Mouse (Mus musculus): Measurements from ENCODE around the gene Rad51b. TPM values are rescaled to one million over a fixed set of nuclear protein-coding genes. Genes with fewer than 3 reads are reported as not detected.

Rad51b gene
- total and polyA plus RNA-seq, 3 experiments, result 6.5 to 8.6 (median 8.5) TPM

GRCm38 (mm10) chr12:79340513-79340912 lies 43.4 kb downstream of the Rad51b start:
- H3K9ac ChIP-seq (ENCODE audit: insufficient read depth, low read depth), result no peak overlapping the region
- no peak for DNase-seq (ENCODE audit: extremely low read depth)
- H3K4me1 ChIP-seq (ENCODE audit: control insufficient read depth in 1 of 2, insufficient read depth in 2 of 2), result peaks cover 0 to 2% of the 10 kb centered on the region in 2 experiments; a peak in 1 of 4 replicates
- TF ChIP-seq RCOR1 (conservative IDR thresholded peaks at IDR 0.05; ENCODE audit: low read depth, low read length), result no peak
- TF ChIP-seq MAX (IDR thresholded peaks at IDR 0.05; ENCODE audit: low read length), result no peak
- no peak for TF ChIP-seq JUND (conservative IDR thresholded peaks at IDR 0.05; ENCODE audit: low read depth, low read length)
- no peak for TF ChIP-seq EP300 (IDR thresholded peaks at IDR 0.05; ENCODE audit: low read length)
- no peak for TF ChIP-seq POLR2A (IDR thresholded peaks at IDR 0.05; ENCODE audit: low read depth, low read length)
- no peak for TF ChIP-seq SIN3A (IDR thresholded peaks at IDR 0.05; ENCODE audit: low read length)
- TF ChIP-seq MXI1 (IDR thresholded peaks at IDR 0.05; ENCODE audit: low read depth, low read length), result no peak
- TF ChIP-seq RAD21 (IDR thresholded peaks at IDR 0.05; ENCODE audit: low read depth, low read length), result no peak
- no peak for TF ChIP-seq POLR2AphosphoS2 (IDR thresholded peaks at IDR 0.05; ENCODE audit: low read depth, low read length)
- no peak for TF ChIP-seq CTCF (conservative IDR thresholded peaks at IDR 0.05 in 1 of 2, IDR thresholded peaks at IDR 0.05 in 1 of 2; ENCODE audit: low read depth in 2 of 2, low read length in 2 of 2)
- TF ChIP-seq NRF1 (IDR thresholded peaks at IDR 0.05; ENCODE audit: low read depth, low read length), result no peak
- TF ChIP-seq ZC3H11A (IDR thresholded peaks at IDR 0.05; ENCODE audit: low read depth, low read length), result no peak
- TF ChIP-seq ZMIZ1 (IDR thresholded peaks at IDR 0.05; ENCODE audit: low read depth, low read length), result no peak
- no peak for TF ChIP-seq HCFC1 (IDR thresholded peaks at IDR 0.05; ENCODE audit: low read depth, low read length)
- TF ChIP-seq MAFK (IDR thresholded peaks at IDR 0.05; ENCODE audit: insufficient replicate concordance, low read length), result no peak
- no peak for TF ChIP-seq GABPA (IDR thresholded peaks at IDR 0.05; ENCODE audit: insufficient replicate concordance, low read depth, low read length)
- no peak overlapping the region for H3K4me3 ChIP-seq (replicated peaks in 1 of 3; ENCODE audit: low read depth in 2 of 3, low read length in 2 of 3, poor library complexity in 1 of 3)
- H3K9me3 ChIP-seq (replicated peaks; ENCODE audit: low read length), result no peaks in the 10 kb centered on the region
- no peaks in the 10 kb centered on the region for H3K79me2 ChIP-seq (replicated peaks; ENCODE audit: control insufficient read depth, extremely low read depth, insufficient read depth, poor library complexity, severe bottlenecking)
- no peak overlapping the region for H3K4me2 ChIP-seq (ENCODE audit: insufficient read depth, low read depth, poor library complexity, severe bottlenecking)
- H3K27ac ChIP-seq (ENCODE audit: insufficient read depth, low read depth), result no peak overlapping the region
- dilution Hi-C loops (cut with MboI; ENCODE audit: extremely low pct_ligation_motif_present, extremely low pct_unique_long_range_greater_than_20kb, low sequenced_read_pairs), result no loop called here
- no peaks in the 10 kb centered on the region for H3K27me3 ChIP-seq (replicated peaks)
- in situ Hi-C loops (cut with MboI; ENCODE audit: low pct_ligation_motif_present, low pct_unique_long_range_greater_than_20kb, low sequenced_read_pairs), result no loop called here
- H3K36me3 ChIP-seq (replicated peaks in 1 of 2; ENCODE audit: control insufficient read depth in 1 of 2, insufficient read depth in 1 of 2, low read length in 1 of 2), result peaks cover 0 to 46% of the 10 kb centered on the region in 2 experiments

GRCm38 (mm10) chr12:79341291-79341845 lies 44.3 kb downstream of the Rad51b start:
- TF ChIP-seq ZC3H11A (IDR thresholded peaks at IDR 0.05; ENCODE audit: low read depth, low read length) (no peak), MAZ (IDR thresholded peaks at IDR 0.05; ENCODE audit: low read depth, low read length) (no peak), RAD21 (IDR thresholded peaks at IDR 0.05; ENCODE audit: low read depth, low read length) (no peak), TCF12 (IDR thresholded peaks at IDR 0.05; ENCODE audit: low read depth, low read length) (no peak), EP300 (IDR thresholded peaks at IDR 0.05; ENCODE audit: low read length) (no peak), POLR2AphosphoS2 (IDR thresholded peaks at IDR 0.05; ENCODE audit: low read depth, low read length) (no peak), GABPA (IDR thresholded peaks at IDR 0.05; ENCODE audit: insufficient replicate concordance, low read depth, low read length) (no peak), ZKSCAN1 (IDR thresholded peaks at IDR 0.05; ENCODE audit: borderline replicate concordance, low read depth, low read length) (no peak), ZNF384 (IDR thresholded peaks at IDR 0.05; ENCODE audit: low read depth, low read length) (no peak), SIN3A (IDR thresholded peaks at IDR 0.05; ENCODE audit: low read length) (no peak), E2F4 (IDR thresholded peaks at IDR 0.05; ENCODE audit: insufficient replicate concordance, low read depth, low read length) (no peak), CHD1 (IDR thresholded peaks at IDR 0.05; ENCODE audit: low read depth, low read length) (no peak)
- H3K4me3 ChIP-seq (replicated peaks in 1 of 3; ENCODE audit: low read depth in 2 of 3, low read length in 2 of 3, poor library complexity in 1 of 3), result no peak overlapping the region
- H3K9me3 ChIP-seq (replicated peaks; ENCODE audit: low read length), result no peaks in the 10 kb centered on the region
- DNase-seq (ENCODE audit: extremely low read depth), result no peak
- H3K4me1 ChIP-seq (ENCODE audit: control insufficient read depth in 1 of 2, insufficient read depth in 2 of 2), result peaks cover 0 to 2% of the 10 kb centered on the region in 2 experiments; a peak in 1 of 4 replicates
- H3K79me2 ChIP-seq (replicated peaks; ENCODE audit: control insufficient read depth, extremely low read depth, insufficient read depth, poor library complexity, severe bottlenecking), result no peaks in the 10 kb centered on the region
- H3K27me3 ChIP-seq (replicated peaks), result no peaks in the 10 kb centered on the region
- H3K9ac ChIP-seq (ENCODE audit: insufficient read depth, low read depth), result no peak overlapping the region
- H3K27ac ChIP-seq (ENCODE audit: insufficient read depth, low read depth), result no peak overlapping the region
- in situ Hi-C loops (cut with MboI; ENCODE audit: low pct_ligation_motif_present, low pct_unique_long_range_greater_than_20kb, low sequenced_read_pairs) (no loop called here), dilution Hi-C loops (cut with MboI; ENCODE audit: extremely low pct_ligation_motif_present, extremely low pct_unique_long_range_greater_than_20kb, low sequenced_read_pairs) (no loop called here)
- H3K4me2 ChIP-seq (ENCODE audit: insufficient read depth, low read depth, poor library complexity, severe bottlenecking), result no peak overlapping the region
- peaks cover 0 to 46% of the 10 kb centered on the region in 2 experiments for H3K36me3 ChIP-seq (replicated peaks in 1 of 2; ENCODE audit: control insufficient read depth in 1 of 2, insufficient read depth in 1 of 2, low read length in 1 of 2)
